Mouse (Mus musculus): ENCODE measurements around the gene E130116L18Rik. TPM values are rescaled to one million over a fixed set of nuclear protein-coding genes. Genes with fewer than 3 reads are reported as not detected.
A peak's percentile ranks its signal among the peaks of the same experiment; 100 is the strongest.

The E130116L18Rik gene
- not detected in 2 replicates for polyA plus RNA-seq (2015; fragmentation: Nextera tagmentation; extraction: Ambion mirVana)

DNA sequence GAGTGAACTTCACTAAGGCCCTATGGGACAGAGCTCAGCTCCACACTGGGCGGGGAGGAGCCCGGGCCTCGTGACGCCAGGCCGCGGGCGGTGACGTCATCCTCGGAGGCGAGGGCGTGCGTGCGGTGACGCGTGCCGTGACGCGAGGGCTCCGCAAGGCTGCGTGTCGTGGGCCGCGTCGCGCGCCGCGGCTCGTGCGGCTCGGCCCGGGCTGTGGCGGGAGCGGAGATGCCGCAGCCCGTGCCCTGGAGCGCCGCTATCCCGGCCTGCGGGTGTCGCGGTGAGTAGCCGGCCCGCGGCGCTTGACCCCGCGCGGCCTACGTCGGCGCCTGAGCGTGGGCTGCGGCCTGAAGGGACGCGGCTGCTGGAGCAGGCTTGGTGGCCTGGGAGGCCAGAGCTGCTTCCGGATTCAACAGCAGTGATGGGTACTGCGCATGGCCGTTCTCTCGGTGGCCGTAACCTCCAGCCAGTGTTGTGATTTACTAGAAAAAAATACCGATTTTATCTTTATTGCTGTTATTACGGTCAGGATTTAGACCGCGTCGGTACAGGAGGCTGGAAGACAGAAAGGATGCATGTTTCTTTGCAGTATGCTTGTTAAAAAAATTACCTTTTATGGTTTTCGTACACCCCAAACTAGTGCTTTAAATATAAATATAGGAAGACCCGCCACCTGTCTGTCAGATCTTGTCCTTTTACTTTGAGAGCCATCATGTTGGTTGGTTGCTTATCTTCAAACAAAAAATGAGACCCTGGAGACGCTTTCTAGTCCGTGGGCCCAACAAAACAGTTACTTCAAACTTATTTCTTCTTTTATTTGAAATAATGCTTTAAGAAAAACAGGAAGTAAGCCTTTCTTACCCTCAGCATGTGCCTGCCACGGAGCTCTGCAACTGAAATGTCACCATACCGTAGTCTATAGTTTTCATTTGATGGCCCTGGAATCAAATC is at the start of gene E130116L18Rik:
Gene E130116L18Rik (minus strand): TSS at position 402 of the 951 bp plus-strand sequence.
- peak; percentile 99 for ATAC-seq (ENCODE audit: low FRiP score, low TSS enrichment)
- Histone ChIP-seq H3K9me3 (ENCODE audit: low read length) (no peaks in the 10 kb centered on the region), H3K4me3 (ENCODE audit: low read length) (peak within 1 kb of the TSS; percentile 73), H3K9ac (replicated peaks; ENCODE audit: low read length) (peak within 1 kb of the TSS; percentile 84), H3K4me1 (ENCODE audit: insufficient read depth, low read length) (peaks cover 14% of the 10 kb centered on the region), H3K27ac (ENCODE audit: low read length) (peak within 1 kb of the TSS; percentile 93), H3K4me2 (replicated peaks; ENCODE audit: low read depth, low read length) (peak within 1 kb of the TSS; percentile 72), H3K36me3 (ENCODE audit: insufficient read depth, low read length) (no peaks in the 10 kb centered on the region), H3K27me3 (ENCODE audit: insufficient read depth, low read length) (no peaks in the 10 kb centered on the region)
- 2% methylated on average over 72 of the region's 72 CpGs for WGBS

DNA sequence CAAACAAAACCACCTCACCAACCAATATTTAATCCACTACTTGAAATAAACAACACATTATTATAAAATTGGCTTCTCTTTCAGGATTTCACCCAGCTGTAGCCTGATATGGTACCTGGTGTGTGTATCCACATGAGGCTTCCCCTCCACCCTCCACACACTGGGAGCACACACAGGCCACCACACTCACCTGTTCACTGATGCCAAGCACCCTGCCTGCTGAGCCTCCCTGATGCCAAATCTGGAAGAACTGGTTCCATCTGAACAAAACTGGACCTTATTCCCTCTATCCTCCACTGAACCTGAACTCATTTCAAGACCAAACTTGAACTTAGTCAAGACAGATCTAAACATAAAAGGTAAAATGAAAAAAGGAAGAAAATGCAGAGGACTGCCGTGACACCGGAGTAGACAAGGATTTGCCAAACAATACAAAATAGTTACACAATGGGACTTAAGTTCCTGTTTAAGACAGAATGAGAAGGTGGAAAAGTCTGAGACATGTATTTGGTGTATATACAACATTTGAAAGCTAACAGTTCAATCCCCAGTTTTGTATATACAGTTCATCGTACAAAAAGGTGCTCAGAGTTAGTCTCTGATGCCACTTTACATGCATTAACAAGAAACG is 45.4 kb upstream of the E130116L18Rik start:
- H3K27ac ChIP-seq (ENCODE audit: low read length): peak overlapping the region; percentile 21; the same call in 1 of the 2 replicates
- WGBS: 94% methylated on average over 4 of the region's 4 CpGs
- no peaks in the 10 kb centered on the region for H3K4me1 ChIP-seq (ENCODE audit: insufficient read depth, low read length)
- no peaks in the 10 kb centered on the region for H3K9me3 ChIP-seq (ENCODE audit: low read length)
- peaks cover 35% of the 10 kb centered on the region for H3K36me3 ChIP-seq (ENCODE audit: insufficient read depth, low read length)
- H3K9ac ChIP-seq (replicated peaks; ENCODE audit: low read length): no peak overlapping the region
- ATAC-seq (ENCODE audit: low FRiP score, low TSS enrichment): peak; percentile 54; the same call in 1 of the 2 replicates
- H3K27me3 ChIP-seq (ENCODE audit: insufficient read depth, low read length): no peaks in the 10 kb centered on the region
- H3K4me3 ChIP-seq (ENCODE audit: low read length): no peak overlapping the region
- H3K4me2 ChIP-seq (replicated peaks; ENCODE audit: low read depth, low read length): no peak overlapping the region

- ATAC-seq (ENCODE audit: low FRiP score, low TSS enrichment): no peak
- Histone ChIP-seq H3K4me2 (replicated peaks; ENCODE audit: low read depth, low read length) (no peak overlapping the region), H3K4me1 (ENCODE audit: insufficient read depth, low read length) (no peaks in the 10 kb centered on the region), H3K9ac (replicated peaks; ENCODE audit: low read length) (no peak overlapping the region), H3K27me3 (ENCODE audit: insufficient read depth, low read length) (no peaks in the 10 kb centered on the region), H3K27ac (ENCODE audit: low read length) (peak overlapping the region; percentile 69), H3K4me3 (ENCODE audit: low read length) (no peak overlapping the region), H3K9me3 (ENCODE audit: low read length) (no peaks in the 10 kb centered on the region), H3K36me3 (ENCODE audit: insufficient read depth, low read length) (peaks cover 44% of the 10 kb centered on the region)
- WGBS: 74% methylated on average over 7 of the region's 7 CpGs
Observed at GRCm38 (mm10) chr5:25262266-25262665, 39.3 kb upstream of the E130116L18Rik start.

DNA sequence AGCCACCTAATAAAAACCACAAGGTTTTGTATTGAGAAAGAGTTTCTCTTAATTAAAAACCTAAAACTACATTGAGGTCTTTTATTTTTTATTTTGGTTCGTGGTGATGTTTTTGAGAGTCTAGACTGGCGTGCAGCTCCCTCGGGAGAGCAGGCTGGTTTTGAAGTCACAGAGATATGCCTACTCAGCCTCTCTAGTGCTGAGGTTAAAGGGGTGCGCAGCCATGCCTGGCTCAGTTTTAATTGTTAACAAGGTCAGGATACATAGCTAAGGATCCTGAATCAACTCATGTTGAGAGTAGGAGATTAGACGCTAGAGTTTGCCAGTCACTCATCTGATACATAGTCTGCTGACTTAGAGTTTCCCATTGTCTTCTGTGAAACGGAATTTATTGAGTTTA is 38.5 kb upstream of the E130116L18Rik start:
- H3K4me1 ChIP-seq (ENCODE audit: insufficient read depth, low read length): no peaks in the 10 kb centered on the region
- H3K4me2 ChIP-seq (replicated peaks; ENCODE audit: low read depth, low read length): no peak overlapping the region
- peak; percentile 79; the same call in 1 of the 2 replicates for ATAC-seq (ENCODE audit: low FRiP score, low TSS enrichment)
- no peaks in the 10 kb centered on the region for H3K27me3 ChIP-seq (ENCODE audit: insufficient read depth, low read length)
- peaks cover 46% of the 10 kb centered on the region for H3K36me3 ChIP-seq (ENCODE audit: insufficient read depth, low read length)
- 82% methylated on average over 6 of the region's 6 CpGs for whole genome bisulfite sequencing
- H3K27ac ChIP-seq (ENCODE audit: low read length): peak overlapping the region; percentile 23; the same call in 1 of the 2 replicates
- no peak overlapping the region for H3K4me3 ChIP-seq (ENCODE audit: low read length)
- no peaks in the 10 kb centered on the region for H3K9me3 ChIP-seq (ENCODE audit: low read length)
- H3K9ac ChIP-seq (replicated peaks; ENCODE audit: low read length): no peak overlapping the region

DNA sequence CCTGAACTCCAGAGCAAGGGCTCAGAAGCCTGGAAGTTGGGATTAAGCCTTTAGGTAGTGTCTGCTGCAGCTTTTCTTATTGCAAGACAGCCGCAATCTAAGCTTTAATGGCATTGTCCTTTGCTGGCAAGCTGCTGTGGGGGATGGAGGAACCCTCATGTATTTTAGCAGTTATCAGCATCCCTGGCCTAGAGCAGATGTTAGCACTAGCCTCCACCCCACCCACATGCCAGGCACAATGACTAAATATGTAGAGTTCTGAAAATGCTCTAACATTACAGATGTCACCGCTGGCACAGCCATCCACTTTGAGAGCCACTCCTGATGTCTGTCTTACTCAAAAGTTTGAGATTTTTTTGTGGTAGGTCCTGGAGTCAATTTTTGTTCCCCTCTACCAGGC is 33.7 kb upstream of the E130116L18Rik start:
- ATAC-seq (ENCODE audit: low FRiP score, low TSS enrichment): no peak
- Histone ChIP-seq H3K27ac (ENCODE audit: low read length) (no peak overlapping the region), H3K4me2 (replicated peaks; ENCODE audit: low read depth, low read length) (no peak overlapping the region), H3K4me1 (ENCODE audit: insufficient read depth, low read length) (peaks cover 6% of the 10 kb centered on the region), H3K36me3 (ENCODE audit: insufficient read depth, low read length) (peaks cover 31% of the 10 kb centered on the region), H3K27me3 (ENCODE audit: insufficient read depth, low read length) (no peaks in the 10 kb centered on the region), H3K9ac (replicated peaks; ENCODE audit: low read length) (no peak overlapping the region), H3K9me3 (ENCODE audit: low read length) (no peaks in the 10 kb centered on the region), H3K4me3 (ENCODE audit: low read length) (no peak overlapping the region)
- 87% methylated on average over 2 of the region's 2 CpGs for WGBS

- H3K9me3 ChIP-seq (ENCODE audit: low read length): no peaks in the 10 kb centered on the region
- no peaks in the 10 kb centered on the region for H3K27me3 ChIP-seq (ENCODE audit: insufficient read depth, low read length)
- 93% methylated on average over 4 of the region's 4 CpGs for WGBS
- H3K9ac ChIP-seq (replicated peaks; ENCODE audit: low read length): no peak overlapping the region
- ATAC-seq (ENCODE audit: low FRiP score, low TSS enrichment): no peak
- H3K4me2 ChIP-seq (replicated peaks; ENCODE audit: low read depth, low read length): no peak overlapping the region
- H3K4me1 ChIP-seq (ENCODE audit: insufficient read depth, low read length): peaks cover 6% of the 10 kb centered on the region
- peaks cover 46% of the 10 kb centered on the region for H3K36me3 ChIP-seq (ENCODE audit: insufficient read depth, low read length)
- no peak overlapping the region for H3K4me3 ChIP-seq (ENCODE audit: low read length)
- 0 out of 2 replicates have a peak overlapping the region, but pooled peaks have one; percentile 85 for H3K27ac ChIP-seq (ENCODE audit: low read length)
Observed at GRCm38 (mm10) chr5:25254491-25254890, 31.5 kb upstream of the E130116L18Rik start.

GRCm38 (mm10) chr5:25252825-25253544 is 30.0 kb upstream of the E130116L18Rik start:
- Histone ChIP-seq H3K4me2 (replicated peaks; ENCODE audit: low read depth, low read length) (no peak overlapping the region), H3K9me3 (ENCODE audit: low read length) (no peaks in the 10 kb centered on the region), H3K27ac (ENCODE audit: low read length) (peak overlapping the region; percentile 85), H3K36me3 (ENCODE audit: insufficient read depth, low read length) (peaks cover 35% of the 10 kb centered on the region), H3K9ac (replicated peaks; ENCODE audit: low read length) (no peak overlapping the region), H3K4me1 (ENCODE audit: insufficient read depth, low read length) (peaks cover 6% of the 10 kb centered on the region), H3K27me3 (ENCODE audit: insufficient read depth, low read length) (no peaks in the 10 kb centered on the region), H3K4me3 (ENCODE audit: low read length) (no peak overlapping the region)
- peak; percentile 68 for ATAC-seq (ENCODE audit: low FRiP score, low TSS enrichment)
- WGBS: 58% methylated on average over 8 of the region's 8 CpGs

DNA sequence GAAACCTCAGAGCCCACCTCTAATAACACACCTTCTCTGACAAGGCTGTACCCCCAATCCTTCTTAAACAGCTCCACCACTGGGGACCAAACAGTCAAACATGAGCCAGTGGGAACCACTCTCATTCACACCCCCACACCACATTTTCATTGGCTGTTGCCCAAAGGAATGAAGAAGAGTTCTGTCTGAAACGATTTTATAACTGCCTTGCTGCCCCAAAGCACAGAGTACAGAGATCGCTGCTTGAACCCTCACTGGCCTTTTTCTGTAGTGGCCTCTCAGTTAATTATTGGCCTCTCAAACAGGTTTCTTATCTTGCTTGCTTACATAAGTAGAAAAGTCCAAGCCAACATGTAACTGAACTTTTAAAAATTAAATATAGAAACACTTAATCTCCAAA is 29.5 kb upstream of the E130116L18Rik start:
- Histone ChIP-seq H3K4me3 (ENCODE audit: low read length) (no peak overlapping the region), H3K4me2 (replicated peaks; ENCODE audit: low read depth, low read length) (no peak overlapping the region), H3K27ac (ENCODE audit: low read length) (peak overlapping the region; percentile 85), H3K4me1 (ENCODE audit: insufficient read depth, low read length) (peaks cover 6% of the 10 kb centered on the region), H3K9me3 (ENCODE audit: low read length) (no peaks in the 10 kb centered on the region), H3K36me3 (ENCODE audit: insufficient read depth, low read length) (peaks cover 35% of the 10 kb centered on the region), H3K27me3 (ENCODE audit: insufficient read depth, low read length) (no peaks in the 10 kb centered on the region), H3K9ac (replicated peaks; ENCODE audit: low read length) (no peak overlapping the region)
- WGBS: 43% methylated on average over 2 of the region's 2 CpGs
- ATAC-seq (ENCODE audit: low FRiP score, low TSS enrichment): peak; percentile 83

DNA sequence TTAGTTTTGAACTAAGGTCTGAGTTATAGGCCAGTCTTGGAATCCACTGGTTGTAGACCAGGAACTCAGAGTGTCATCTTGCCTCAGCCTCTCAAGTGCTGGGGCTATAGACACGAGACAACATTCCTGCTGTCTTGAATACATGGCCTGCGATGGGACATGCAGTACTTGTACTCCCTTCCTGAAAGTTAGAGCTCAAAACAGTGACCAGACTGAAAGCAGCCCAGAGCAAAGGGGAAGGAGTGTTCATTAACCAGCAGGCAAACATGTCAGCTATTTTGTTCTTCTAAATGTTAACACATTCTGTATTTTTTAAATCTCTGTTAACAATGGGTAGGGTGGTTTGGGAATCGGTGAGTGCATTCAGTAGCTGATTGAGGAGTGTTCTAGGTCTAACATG is 24.1 kb upstream of the E130116L18Rik start:
- Histone ChIP-seq H3K27ac (ENCODE audit: low read length) (peak overlapping the region; percentile 80), H3K4me3 (ENCODE audit: low read length) (no peak overlapping the region), H3K36me3 (ENCODE audit: insufficient read depth, low read length) (peaks cover 18% of the 10 kb centered on the region), H3K9me3 (ENCODE audit: low read length) (no peaks in the 10 kb centered on the region), H3K4me1 (ENCODE audit: insufficient read depth, low read length) (peaks cover 3% of the 10 kb centered on the region), H3K4me2 (replicated peaks; ENCODE audit: low read depth, low read length) (no peak overlapping the region), H3K27me3 (ENCODE audit: insufficient read depth, low read length) (no peaks in the 10 kb centered on the region), H3K9ac (replicated peaks; ENCODE audit: low read length) (no peak overlapping the region)
- ATAC-seq (ENCODE audit: low FRiP score, low TSS enrichment): peak; percentile 78
- 70% methylated on average over 3 of the region's 3 CpGs for WGBS

Data from kidney, embryonic 16.5 days (tissue).